Mouse (Mus musculus): ENCODE results near the gene Cadm1. TPM values are rescaled to one million over a fixed set of nuclear protein-coding genes. Genes with fewer than 3 reads are reported as not detected.

Cadm1 gene
- total and polyA plus RNA-seq, 3 experiments = 0.14 to 0.31 TPM; not detected in 1

DNA sequence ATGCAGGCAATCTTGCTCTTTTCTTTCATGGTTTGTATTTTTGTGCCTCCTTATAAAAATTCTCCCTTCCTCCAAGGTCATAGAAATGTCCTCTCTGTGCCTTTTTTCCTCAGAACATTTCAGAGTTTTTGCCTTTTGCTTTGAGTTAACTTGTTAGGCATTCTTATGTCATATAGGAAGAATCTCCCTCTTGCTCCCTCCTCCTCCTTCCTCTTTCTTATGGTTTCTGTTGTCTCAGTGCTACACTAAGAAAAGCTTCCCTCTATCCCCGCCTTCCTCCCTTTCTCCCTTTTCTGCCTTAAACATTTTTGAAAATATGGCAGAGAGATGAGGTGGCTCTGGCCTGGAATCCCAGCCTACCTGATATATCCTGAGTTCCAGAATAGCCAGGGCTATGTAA, 98.6 kb downstream of the Cadm1 start:
- Histone ChIP-seq H3K27ac (ENCODE audit: control insufficient read depth, low read depth, low read length) (no peak overlapping the region), H3K9me3 (replicated peaks; ENCODE audit: insufficient read depth, low read length) (no peaks in the 10 kb centered on the region), H3K4me1 (ENCODE audit: control insufficient read depth in 1 of 2, insufficient read depth in 2 of 2, low read length in 2 of 2) (no peaks in the 10 kb centered on the region), H3K79me2 (ENCODE audit: control insufficient read depth, insufficient read depth, low read length, poor library complexity) (no peaks in the 10 kb centered on the region), H3K9ac (ENCODE audit: control insufficient read depth, low read depth, low read length, poor library complexity, severe bottlenecking) (no peak overlapping the region), H3K36me3 (ENCODE audit: control insufficient read depth in 1 of 2, insufficient read depth in 2 of 2, low read length in 2 of 2) (no peaks in the 10 kb centered on the region), H3K4me3 (ENCODE audit: control insufficient read depth in 1 of 2, insufficient read depth in 1 of 2, low read depth in 2 of 2, low read length in 2 of 2) (no peak overlapping the region), H3K27me3 (ENCODE audit: control insufficient read depth in 1 of 2, insufficient read depth in 2 of 2, low read length in 2 of 2) (no peaks in the 10 kb centered on the region; a peak in 1 of 4 replicates)
- TF ChIP-seq POLR2AphosphoS2 (IDR thresholded peaks at IDR 0.05; ENCODE audit: low read length) (no peak), SMC3 (IDR thresholded peaks at IDR 0.05; ENCODE audit: low read depth, low read length) (no peak), MYB (IDR thresholded peaks at IDR 0.05; ENCODE audit: low read depth, low read length) (no peak), MYC (IDR thresholded peaks at IDR 0.05; ENCODE audit: low read depth, low read length) (no peak), MEF2A (IDR thresholded peaks at IDR 0.05; ENCODE audit: extremely low read depth, insufficient replicate concordance, low read depth, low read length, poor library complexity, severe bottlenecking) (no peak), EP300 (IDR thresholded peaks at IDR 0.05; ENCODE audit: low read depth in 1 of 2, low read length in 2 of 2) (no peak), MAZ (IDR thresholded peaks at IDR 0.05; ENCODE audit: low read depth, low read length) (no peak), KAT2A (conservative IDR thresholded peaks at IDR 0.05; ENCODE audit: low read depth, low read length) (no peak), POLR2A (IDR thresholded peaks at IDR 0.05; ENCODE audit: control insufficient read depth in 1 of 2, insufficient read depth in 1 of 2, low read depth in 1 of 2, low read length in 2 of 2, poor library complexity in 1 of 2) (no peak), GATA1 (IDR thresholded peaks at IDR 0.05; ENCODE audit: low read depth, low read length) (no peak), ZMIZ1 (IDR thresholded peaks at IDR 0.05; ENCODE audit: low read depth, low read length) (no peak), CHD1 (IDR thresholded peaks at IDR 0.05; ENCODE audit: low read depth, low read length) (no peak)
- DNase-seq (ENCODE audit: low read depth, low spot score) = no peak

DNA sequence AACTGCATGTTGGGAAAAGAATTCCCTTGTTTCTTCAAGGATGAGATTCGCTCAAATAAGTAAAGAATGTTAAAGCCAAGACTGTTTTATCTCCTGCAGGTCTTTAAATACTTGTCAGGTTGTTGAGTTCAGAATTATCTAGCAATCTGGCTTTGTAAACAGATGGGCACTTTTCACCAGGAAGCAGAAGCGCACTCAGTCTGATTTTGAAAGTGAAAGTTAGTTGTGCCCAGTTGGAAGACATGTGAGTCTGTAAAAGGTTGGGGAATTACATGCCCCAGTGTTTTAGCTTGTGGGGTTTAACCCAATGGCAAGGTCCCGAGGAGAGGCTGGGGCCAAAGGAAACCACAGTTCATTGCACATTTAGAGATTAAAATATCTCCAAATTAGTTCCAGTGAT, 104.7 kb downstream of the Cadm1 start:
- no peak for DNase-seq (ENCODE audit: low read depth, low spot score)
- H3K27ac ChIP-seq (ENCODE audit: control insufficient read depth, low read depth, low read length) = no peak overlapping the region

DNA sequence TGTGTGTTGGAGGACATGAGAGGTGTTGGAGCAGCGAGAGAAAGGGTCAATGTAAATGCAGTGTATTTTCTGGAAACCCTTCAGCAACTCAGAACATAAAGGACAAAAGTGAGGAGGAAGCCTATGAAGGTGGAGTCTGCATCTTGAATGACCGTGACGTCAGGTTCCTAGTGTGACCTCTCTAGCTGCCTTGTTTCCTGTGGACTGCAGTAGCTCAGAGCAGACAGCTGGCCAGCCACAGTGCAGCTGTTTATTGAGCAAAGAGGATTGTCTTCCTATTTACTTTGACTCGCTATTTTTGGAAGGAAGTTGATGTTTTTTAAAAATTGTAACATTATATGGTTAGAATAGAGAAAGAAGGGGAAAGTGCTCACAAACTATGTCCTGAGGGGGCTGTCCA, 112.7 kb downstream of the Cadm1 start:
- H3K4me3 ChIP-seq (ENCODE audit: control insufficient read depth in 1 of 2, insufficient read depth in 1 of 2, low read depth in 2 of 2, low read length in 2 of 2) = no peak overlapping the region
- H3K27me3 ChIP-seq (ENCODE audit: control insufficient read depth in 1 of 2, insufficient read depth in 2 of 2, low read length in 2 of 2) = peaks cover 0 to 2% of the 10 kb centered on the region in 2 experiments; a peak in 3 of 4 replicates
- no peak overlapping the region for H3K9ac ChIP-seq (ENCODE audit: control insufficient read depth, low read depth, low read length, poor library complexity, severe bottlenecking)
- H3K79me2 ChIP-seq (ENCODE audit: control insufficient read depth, insufficient read depth, low read length, poor library complexity) = no peaks in the 10 kb centered on the region
- no peaks in the 10 kb centered on the region for H3K9me3 ChIP-seq (replicated peaks; ENCODE audit: insufficient read depth, low read length)
- H3K36me3 ChIP-seq (ENCODE audit: control insufficient read depth in 1 of 2, insufficient read depth in 2 of 2, low read length in 2 of 2) = no peaks in the 10 kb centered on the region
- DNase-seq (ENCODE audit: low read depth, low spot score) = no peak
- no peak overlapping the region for H3K27ac ChIP-seq (ENCODE audit: control insufficient read depth, low read depth, low read length)
- no peaks in the 10 kb centered on the region for H3K4me1 ChIP-seq (ENCODE audit: control insufficient read depth in 1 of 2, insufficient read depth in 2 of 2, low read length in 2 of 2)
- no peak for TF ChIP-seq ETS1 (IDR thresholded peaks at IDR 0.05; ENCODE audit: low read depth, low read length)
- TF ChIP-seq POLR2A (IDR thresholded peaks at IDR 0.05; ENCODE audit: control insufficient read depth in 1 of 2, insufficient read depth in 1 of 2, low read depth in 1 of 2, low read length in 2 of 2, poor library complexity in 1 of 2) = no peak
- TF ChIP-seq USF2 (IDR thresholded peaks at IDR 0.05; ENCODE audit: borderline replicate concordance in 1 of 2, insufficient read depth in 1 of 2, low read depth in 1 of 2, low read length in 2 of 2) = no peak
- no peak for TF ChIP-seq POLR2AphosphoS5 (IDR thresholded peaks at IDR 0.05; ENCODE audit: borderline replicate concordance, low read depth, low read length)
- no peak for TF ChIP-seq ZNF384 (IDR thresholded peaks at IDR 0.05; ENCODE audit: low read depth, low read length)
- TF ChIP-seq SMC3 (IDR thresholded peaks at IDR 0.05; ENCODE audit: low read depth, low read length) = no peak
- no peak for TF ChIP-seq POLR2AphosphoS2 (IDR thresholded peaks at IDR 0.05; ENCODE audit: low read length)
- no peak for TF ChIP-seq BHLHE40 (IDR thresholded peaks at IDR 0.05; ENCODE audit: borderline replicate concordance, low read depth, low read length)
- no peak for TF ChIP-seq ELF1 (IDR thresholded peaks at IDR 0.05; ENCODE audit: low read depth, low read length)
- no peak for TF ChIP-seq TBP (IDR thresholded peaks at IDR 0.05; ENCODE audit: low read depth, low read length)
- TF ChIP-seq ZC3H11A (IDR thresholded peaks at IDR 0.05; ENCODE audit: low read depth, low read length) = no peak
- no peak for TF ChIP-seq E2F4 (IDR thresholded peaks at IDR 0.05; ENCODE audit: borderline replicate concordance, low read depth, low read length)
- no peak for TF ChIP-seq ZMIZ1 (IDR thresholded peaks at IDR 0.05; ENCODE audit: low read depth, low read length)
- no peak for TF ChIP-seq RAD21 (IDR thresholded peaks at IDR 0.05; ENCODE audit: low read depth, low read length)
- TF ChIP-seq USF1 (IDR thresholded peaks at IDR 0.05; ENCODE audit: low read depth, low read length) = no peak
- no peak for TF ChIP-seq RCOR1 (IDR thresholded peaks at IDR 0.05; ENCODE audit: low read depth, low read length)

More for the DNA sequence above, 104.7 kb downstream of the Cadm1 start:
- no peak overlapping the region for H3K9ac ChIP-seq (ENCODE audit: control insufficient read depth, low read depth, low read length, poor library complexity, severe bottlenecking)
- H3K79me2 ChIP-seq (ENCODE audit: control insufficient read depth, insufficient read depth, low read length, poor library complexity) = no peaks in the 10 kb centered on the region
- H3K36me3 ChIP-seq (ENCODE audit: control insufficient read depth in 1 of 2, insufficient read depth in 2 of 2, low read length in 2 of 2) = no peaks in the 10 kb centered on the region
- H3K9me3 ChIP-seq (replicated peaks; ENCODE audit: insufficient read depth, low read length) = no peaks in the 10 kb centered on the region
- H3K27me3 ChIP-seq (ENCODE audit: control insufficient read depth in 1 of 2, insufficient read depth in 2 of 2, low read length in 2 of 2) = peaks cover 0 to 2% of the 10 kb centered on the region in 2 experiments; a peak in 2 of 4 replicates
- no peak overlapping the region for H3K4me3 ChIP-seq (ENCODE audit: control insufficient read depth in 1 of 2, insufficient read depth in 1 of 2, low read depth in 2 of 2, low read length in 2 of 2)
- no peaks in the 10 kb centered on the region for H3K4me1 ChIP-seq (ENCODE audit: control insufficient read depth in 1 of 2, insufficient read depth in 2 of 2, low read length in 2 of 2)
- TF ChIP-seq MXI1 (IDR thresholded peaks at IDR 0.05; ENCODE audit: low read depth, low read length) = no peak
- no peak for TF ChIP-seq EP300 (IDR thresholded peaks at IDR 0.05; ENCODE audit: low read depth in 1 of 2, low read length in 2 of 2)
- no peak for TF ChIP-seq POLR2AphosphoS5 (IDR thresholded peaks at IDR 0.05; ENCODE audit: borderline replicate concordance, low read depth, low read length)
- no peak for TF ChIP-seq KAT2A (conservative IDR thresholded peaks at IDR 0.05; ENCODE audit: low read depth, low read length)
- no peak for TF ChIP-seq TCF12 (IDR thresholded peaks at IDR 0.05; ENCODE audit: low read depth, low read length)
- TF ChIP-seq ZKSCAN1 (IDR thresholded peaks at IDR 0.05; ENCODE audit: low read depth, low read length) = no peak
